Mouse (Mus musculus) midbrain, embryonic 12.5 days (tissue): ENCODE measurements at regions not wholly inside any gene's neighbourhood (a gene's known extent, or its start where the extent isn't known, plus 50 kb on each side); places are given as distances from the start of the nearest gene placed in this dataset.

Experiments
- ATAC-seq: fragments of 200-750 bp; cut with Nextera tagmentation; 2 replicates; pipeline ENCODE4 v1.8.0; 2017; ENCODE audit warnings: low read depth, moderate TSS enrichment, moderate library complexity; ENCODE audit not compliant: low FRiP score
- H3K27ac ChIP-seq: fragments of 300-500 bp; sonication (generic); replicated peaks from 2 replicates; pipeline ENCODE4 v1.5.1; 2016; ENCODE audit warnings: mild to moderate bottlenecking
- H3K27me3 ChIP-seq: fragments of 300-500 bp; sonication (generic); 2 replicates; pipeline ENCODE4 v1.6.1; 2016; ENCODE audit warnings: mild to moderate bottlenecking
- H3K36me3 ChIP-seq: fragments of 300-500 bp; sonication (generic); 2 replicates; pipeline ENCODE4 v1.6.1; 2016
- H3K4me1 ChIP-seq: fragments of 300-500 bp; sonication (generic); 2 replicates; pipeline ENCODE4 v1.6.1; 2016
- H3K4me2 ChIP-seq: fragments of 300-500 bp; sonication (generic); replicated peaks from 2 replicates; pipeline ENCODE4 v1.6.1; 2016; ENCODE audit warnings: mild to moderate bottlenecking, moderate library complexity
- H3K4me3 ChIP-seq: fragments of 300-500 bp; sonication (generic); 2 replicates; pipeline ENCODE4 v1.5.1; 2016; ENCODE audit warnings: mild to moderate bottlenecking
- H3K9ac ChIP-seq: fragments of 300-500 bp; sonication (generic); replicated peaks from 2 replicates; pipeline ENCODE4 v1.6.1; 2016; ENCODE audit warnings: mild to moderate bottlenecking, moderate library complexity
- H3K9me3 ChIP-seq: fragments of 300-500 bp; sonication (generic); 2 replicates; pipeline ENCODE4 v1.6.1; 2016; ENCODE audit warnings: mild to moderate bottlenecking
- WGBS: fragments of 180-500 bp; shearing (Covaris S2); methylation state at CpG from one replicate; pipeline ENCODE4 v1.1.7; 2016; 5-methylcytosine and 5-hydroxymethylcytosine counted together

- Histone ChIP-seq H3K9me3 (no peaks in the 10 kb centered on the region), H3K4me1 (no peaks in the 10 kb centered on the region), H3K9ac (no peak overlapping the region), H3K27me3 (no peaks in the 10 kb centered on the region), H3K27ac (no peak overlapping the region), H3K36me3 (no peaks in the 10 kb centered on the region), H3K4me2 (no peak overlapping the region), H3K4me3 (no peak overlapping the region)
- no peak for ATAC-seq
Observed at GRCm38 (mm10) chr12:35283407-35283806, 236.4 kb downstream of the Snx13 start.

GRCm38 (mm10) chr12:35269465-35269864 is 222.5 kb downstream of the Snx13 start:
- no peaks in the 10 kb centered on the region for H3K4me1 ChIP-seq
- H3K9ac ChIP-seq: no peak overlapping the region
- H3K27ac ChIP-seq: no peak overlapping the region
- H3K4me2 ChIP-seq: no peak overlapping the region
- H3K4me3 ChIP-seq: no peak overlapping the region
- ATAC-seq: no peak
- no peaks in the 10 kb centered on the region for H3K9me3 ChIP-seq
- no peaks in the 10 kb centered on the region for H3K27me3 ChIP-seq
- H3K36me3 ChIP-seq: no peaks in the 10 kb centered on the region

- no peak overlapping the region for H3K27ac ChIP-seq
- WGBS: 80% methylated on average over 2 of the region's 2 CpGs
- H3K9me3 ChIP-seq: no peaks in the 10 kb centered on the region
- H3K4me1 ChIP-seq: no peaks in the 10 kb centered on the region
- H3K4me3 ChIP-seq: no peak overlapping the region
- H3K36me3 ChIP-seq: no peaks in the 10 kb centered on the region
- no peak overlapping the region for H3K4me2 ChIP-seq
- no peaks in the 10 kb centered on the region for H3K27me3 ChIP-seq
- no peak overlapping the region for H3K9ac ChIP-seq
- no peak for ATAC-seq
Observed at GRCm38 (mm10) chr12:35268006-35268405, 221.0 kb downstream of the Snx13 start.

GRCm38 (mm10) chr12:35267023-35267654 is 220.2 kb downstream of the Snx13 start:
- 63% methylated on average over 6 of the region's 6 CpGs for WGBS
- Histone ChIP-seq H3K9me3 (no peaks in the 10 kb centered on the region), H3K9ac (no peak overlapping the region), H3K27ac (no peak overlapping the region), H3K4me2 (no peak overlapping the region), H3K27me3 (no peaks in the 10 kb centered on the region), H3K4me3 (no peak overlapping the region), H3K4me1 (no peaks in the 10 kb centered on the region), H3K36me3 (no peaks in the 10 kb centered on the region)
- no peak for ATAC-seq

GRCm38 (mm10) chr12:35259781-35260180 is 212.8 kb downstream of the Snx13 start:
- Histone ChIP-seq H3K4me3 (no peak overlapping the region), H3K9me3 (no peaks in the 10 kb centered on the region), H3K4me1 (no peaks in the 10 kb centered on the region), H3K27ac (no peak overlapping the region), H3K4me2 (no peak overlapping the region), H3K9ac (no peak overlapping the region), H3K36me3 (no peaks in the 10 kb centered on the region), H3K27me3 (no peaks in the 10 kb centered on the region)
- ATAC-seq: no peak

- no peak for ATAC-seq
- Histone ChIP-seq H3K4me3 (no peak overlapping the region), H3K27ac (no peak overlapping the region), H3K9me3 (no peaks in the 10 kb centered on the region), H3K27me3 (no peaks in the 10 kb centered on the region), H3K9ac (no peak overlapping the region), H3K4me2 (no peak overlapping the region), H3K36me3 (no peaks in the 10 kb centered on the region), H3K4me1 (no peaks in the 10 kb centered on the region)
- 86% methylated on average over 2 of the region's 2 CpGs for WGBS
Observed at GRCm38 (mm10) chr12:35255723-35256401, 208.9 kb downstream of the Snx13 start.

- Histone ChIP-seq H3K27me3 (no peaks in the 10 kb centered on the region), H3K9me3 (no peaks in the 10 kb centered on the region), H3K4me3 (no peak overlapping the region), H3K9ac (no peak overlapping the region), H3K4me1 (no peaks in the 10 kb centered on the region), H3K4me2 (no peak overlapping the region), H3K27ac (no peak overlapping the region), H3K36me3 (no peaks in the 10 kb centered on the region)
- WGBS: 87% methylated on average over 5 of the region's 5 CpGs
- ATAC-seq: no peak
Observed at GRCm38 (mm10) chr12:35248476-35248875, 201.5 kb downstream of the Snx13 start.

GRCm38 (mm10) chr12:35246226-35247014 is 199.4 kb downstream of the Snx13 start:
- Histone ChIP-seq H3K9me3 (no peaks in the 10 kb centered on the region), H3K27me3 (no peaks in the 10 kb centered on the region), H3K4me3 (no peak overlapping the region), H3K4me2 (no peak overlapping the region), H3K9ac (no peak overlapping the region), H3K27ac (no peak overlapping the region), H3K36me3 (no peaks in the 10 kb centered on the region), H3K4me1 (no peaks in the 10 kb centered on the region)
- ATAC-seq: no peak
- WGBS: 88% methylated on average over 5 of the region's 5 CpGs

GRCm38 (mm10) chr12:35232322-35232673 is 185.3 kb downstream of the Snx13 start:
- no peak overlapping the region for H3K4me3 ChIP-seq
- no peaks in the 10 kb centered on the region; the same call in 1 of the 2 replicates for H3K4me1 ChIP-seq
- 86% methylated on average over 2 of the region's 2 CpGs for WGBS
- no peaks in the 10 kb centered on the region for H3K9me3 ChIP-seq
- H3K4me2 ChIP-seq: no peak overlapping the region
- H3K27me3 ChIP-seq: no peaks in the 10 kb centered on the region
- no peak overlapping the region for H3K9ac ChIP-seq
- no peak overlapping the region for H3K27ac ChIP-seq
- no peak for ATAC-seq
- H3K36me3 ChIP-seq: no peaks in the 10 kb centered on the region

- H3K4me2 ChIP-seq: no peak overlapping the region
- H3K4me1 ChIP-seq: no peaks in the 10 kb centered on the region; the same call in 1 of the 2 replicates
- no peaks in the 10 kb centered on the region for H3K36me3 ChIP-seq
- no peak overlapping the region for H3K9ac ChIP-seq
- no peak overlapping the region for H3K4me3 ChIP-seq
- H3K9me3 ChIP-seq: no peaks in the 10 kb centered on the region
- ATAC-seq: no peak
- H3K27ac ChIP-seq: no peak overlapping the region
- no peaks in the 10 kb centered on the region for H3K27me3 ChIP-seq
Observed at GRCm38 (mm10) chr12:35231414-35232321, 184.7 kb downstream of the Snx13 start.

GRCm38 (mm10) chr12:35220429-35220828 is 173.4 kb downstream of the Snx13 start:
- Histone ChIP-seq H3K4me2 (no peak overlapping the region), H3K9me3 (no peaks in the 10 kb centered on the region), H3K4me3 (no peak overlapping the region), H3K4me1 (no peaks in the 10 kb centered on the region), H3K27ac (no peak overlapping the region), H3K9ac (no peak overlapping the region), H3K36me3 (no peaks in the 10 kb centered on the region), H3K27me3 (no peaks in the 10 kb centered on the region)
- no peak for ATAC-seq

- H3K9me3 ChIP-seq: no peaks in the 10 kb centered on the region
- no peak overlapping the region for H3K4me2 ChIP-seq
- H3K36me3 ChIP-seq: no peaks in the 10 kb centered on the region
- no peak overlapping the region for H3K4me3 ChIP-seq
- H3K9ac ChIP-seq: no peak overlapping the region
- no peaks in the 10 kb centered on the region for H3K27me3 ChIP-seq
- no peak overlapping the region for H3K27ac ChIP-seq
- ATAC-seq: no peak
- no peaks in the 10 kb centered on the region for H3K4me1 ChIP-seq
Observed at GRCm38 (mm10) chr12:35220002-35220401, 173.0 kb downstream of the Snx13 start.
